Mouse (Mus musculus) WW6 (cell line): ENCODE results near the gene Cacna2d3.

ENCODE experiments used
- DNase-seq: peaks from one replicate; pipeline ENCODE4 v3.0.0-alpha.2; 2013; ENCODE audit warnings: low read depth, low spot score

Gene Cacna2d3

GRCm38 (mm10) chr14:28949785-28950184 is 771.9 kb downstream of the Cacna2d3 start:
- no peak for DNase-seq

GRCm38 (mm10) chr14:28948019-28948850 is 773.4 kb downstream of the Cacna2d3 start:
- DNase-seq = no peak

GRCm38 (mm10) chr14:28932746-28933293 is 788.8 kb downstream of the Cacna2d3 start:
- no peak for DNase-seq

- DNase-seq = no peak
Measured at GRCm38 (mm10) chr14:28923180-28923961, 798.3 kb downstream of the Cacna2d3 start.

GRCm38 (mm10) chr14:28918871-28919270 is 802.8 kb downstream of the Cacna2d3 start:
- no peak for DNase-seq

GRCm38 (mm10) chr14:28915004-28915403 is 806.7 kb downstream of the Cacna2d3 start:
- no peak for DNase-seq

- no peak for DNase-seq
Measured at GRCm38 (mm10) chr14:28907659-28908058, 814.0 kb downstream of the Cacna2d3 start.

- DNase-seq = no peak
Measured at GRCm38 (mm10) chr14:28892530-28892929, 829.1 kb downstream of the Cacna2d3 start.

GRCm38 (mm10) chr14:28887373-28887772 is 834.3 kb downstream of the Cacna2d3 start:
- no peak for DNase-seq

DNA sequence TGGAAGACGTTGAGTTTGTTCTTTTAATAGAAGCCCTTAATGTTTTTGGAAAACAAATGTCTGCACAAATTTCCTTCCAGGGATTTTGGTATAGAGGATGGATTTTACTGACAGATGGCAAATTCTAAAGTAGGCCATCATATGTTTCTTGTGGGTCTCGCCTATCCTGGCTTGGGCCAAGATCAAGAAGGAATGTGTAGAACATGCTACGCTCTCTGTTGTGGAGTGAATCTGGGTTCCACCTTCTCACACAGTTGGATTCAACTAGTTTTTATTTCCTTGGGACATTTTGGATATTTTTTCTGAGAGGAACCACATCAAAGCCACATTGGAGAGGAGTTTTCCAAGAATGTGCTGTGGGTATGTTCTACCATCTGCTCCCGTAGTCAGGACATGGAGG is 835.0 kb downstream of the Cacna2d3 start:
- DNase-seq = no peak

DNA sequence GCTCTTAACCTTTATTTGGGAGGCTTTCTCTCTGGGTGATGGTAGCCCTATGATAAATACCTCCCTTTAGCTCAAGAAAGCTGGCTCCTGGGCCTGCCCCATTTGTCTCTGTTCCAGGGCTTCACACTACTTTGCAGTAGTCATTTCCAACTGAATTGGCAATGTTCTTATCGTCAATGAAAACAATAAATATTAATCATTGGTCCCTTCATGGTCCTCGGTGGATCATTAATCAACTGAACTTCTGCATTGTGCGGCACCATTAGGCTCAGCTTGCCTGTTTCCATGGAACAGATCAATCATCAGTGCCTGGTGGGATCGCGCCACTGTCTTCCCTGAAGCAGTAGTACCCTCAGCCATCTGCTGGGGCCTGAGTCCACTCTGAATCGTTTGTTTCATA is 850.7 kb downstream of the Cacna2d3 start:
- no peak for DNase-seq

GRCm38 (mm10) chr14:28870382-28870781 is 851.3 kb downstream of the Cacna2d3 start:
- DNase-seq = no peak

- no peak for DNase-seq
Measured at GRCm38 (mm10) chr14:28864925-28865324, 856.7 kb downstream of the Cacna2d3 start.

DNA sequence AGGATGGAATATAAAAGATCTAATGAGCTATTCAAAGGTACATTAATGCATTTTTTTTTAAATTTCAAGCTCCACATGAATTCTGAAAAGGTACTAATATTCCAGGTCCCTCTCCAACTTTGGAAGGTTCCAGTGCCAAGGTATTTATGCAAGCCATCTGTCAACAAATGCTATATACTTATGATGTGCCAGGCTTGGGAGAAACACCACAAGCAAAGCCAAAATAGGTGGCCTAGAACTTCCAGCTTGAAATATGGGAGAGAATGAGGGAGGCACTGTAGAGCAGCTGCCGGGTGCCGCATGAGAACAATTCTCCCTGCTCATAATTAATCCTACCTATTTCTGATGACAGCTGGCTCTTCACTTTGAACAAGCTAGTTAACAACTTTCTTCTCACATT is 860.5 kb downstream of the Cacna2d3 start:
- no peak for DNase-seq
